Mouse (Mus musculus) adrenal gland, adult 2 months (tissue): ENCODE measurements around the gene Sgsm2. TPM values are rescaled to one million over a fixed set of nuclear protein-coding genes. Genes with fewer than 3 reads are reported as not detected.

Experiments
- DNase-seq: peaks from one replicate; pipeline ENCODE4 v3.0.0; 2021
- microRNA-seq, 2 experiments: library from miRNA; unstranded; fragments of <30 nt; microRNA quantifications; one replicate each; pipeline ENCODE4 v1.2.0; 2021
- polyA plus RNA-seq: library from polyadenylated mRNA; depleted of rRNA; stranded (reverse); fragments of >200 nt; gene quantifications from 2 replicates; pipeline ENCODE4 v1.2.3, GENCODE M21; 2012; rRNA removed
- total RNA-seq, 2 experiments: library from RNA; stranded (reverse); gene quantifications; 2 replicates each; pipeline ENCODE4 v1.2.3; 2021

The Sgsm2 gene
- total and polyA plus RNA-seq, 3 experiments, result 21.8 to 35.2 (median 24.4) TPM

GRCm38 (mm10) chr11:74828965-74829550 is 67.8 kb downstream of the Sgsm2 start:
- no peak for DNase-seq

- no peak for DNase-seq
These were observed 68.4 kb downstream of the Sgsm2 start for GRCm38 (mm10) chr11:74828404-74828931.

- no peak for DNase-seq
These were observed 69.0 kb downstream of the Sgsm2 start for GRCm38 (mm10) chr11:74827791-74828403.

GRCm38 (mm10) chr11:74826702-74827101 is 70.2 kb downstream of the Sgsm2 start:
- no peak for DNase-seq

GRCm38 (mm10) chr11:74826151-74826550 is 70.7 kb downstream of the Sgsm2 start:
- peak; percentile 87 for DNase-seq

- peak; percentile 53 for DNase-seq
These were observed 74.0 kb downstream of the Sgsm2 start for GRCm38 (mm10) chr11:74822746-74823440.

GRCm38 (mm10) chr11:74821463-74821862 is 75.4 kb downstream of the Sgsm2 start:
- peak; percentile 48 for DNase-seq

GRCm38 (mm10) chr11:74820921-74821320 is 75.9 kb downstream of the Sgsm2 start:
- DNase-seq, result no peak

- no peak for DNase-seq
These were observed 81.1 kb downstream of the Sgsm2 start for GRCm38 (mm10) chr11:74815795-74816194.

GRCm38 (mm10) chr11:74811538-74811937 is 85.3 kb downstream of the Sgsm2 start:
- no peak for DNase-seq

- peak; percentile 61 for DNase-seq
These were observed 85.8 kb downstream of the Sgsm2 start for GRCm38 (mm10) chr11:74811027-74811426.

GRCm38 (mm10) chr11:74810134-74810533 is 86.7 kb downstream of the Sgsm2 start:
- no peak for DNase-seq

- no peak for DNase-seq
These were observed 88.5 kb downstream of the Sgsm2 start for GRCm38 (mm10) chr11:74808251-74808853.

- DNase-seq, result no peak
These were observed 89.5 kb downstream of the Sgsm2 start for GRCm38 (mm10) chr11:74807246-74807882.

- DNase-seq, result no peak
These were observed 92.7 kb downstream of the Sgsm2 start for GRCm38 (mm10) chr11:74804081-74804627.

GRCm38 (mm10) chr11:74800658-74801057 is 96.2 kb downstream of the Sgsm2 start:
- DNase-seq, result peak; percentile 34

Small RNA genes lying within 50 kb of the gene (microRNA-seq; reads per million reads assigned to microRNA genes)
- 0 reads per million in 2 experiments for gene Mir6926

Other genes starting within 250 kb of the Sgsm2 start
- 100 to 1,000 TPM; 190 to 247 TPM for gene Cluh, start 247.6 kb downstream of the Sgsm2 start, total RNA-seq
- gene Cluh, start 247.6 kb downstream of the Sgsm2 start, polyA plus RNA-seq, result 134 and 163 TPM in 2 replicates
- 100 to 1,000 TPM; 171 to 185 TPM for gene Pafah1b1, start 172.4 kb downstream of the Sgsm2 start, total RNA-seq
- gene Pafah1b1, start 172.4 kb downstream of the Sgsm2 start, polyA plus RNA-seq, result 6.9 and 8.2 TPM in 2 replicates
- 10 to 100 TPM; 33.2 to 33.7 TPM for gene Mettl16, start 126.2 kb downstream of the Sgsm2 start, total RNA-seq
- gene Mettl16, start 126.2 kb downstream of the Sgsm2 start, polyA plus RNA-seq, result 1.5 and 3.2 TPM in 2 replicates
- gene Mnt, start 66.1 kb downstream of the Sgsm2 start, total RNA-seq, result 10 to 100 TPM; 23.4 to 25.2 TPM
- gene Mnt, start 66.1 kb downstream of the Sgsm2 start, polyA plus RNA-seq, result 31.1 and 46.9 TPM in 2 replicates
- 10 to 100 TPM; 35.3 to 39.8 TPM for gene Tsr1, start 1.0 kb upstream of the Sgsm2 start, total RNA-seq
- gene Tsr1, start 1.0 kb upstream of the Sgsm2 start, polyA plus RNA-seq, result 2.2 and 3.8 TPM in 2 replicates
- 10 to 100 TPM; 19.7 to 20.9 TPM for gene Smg6, start 28.8 kb upstream of the Sgsm2 start, total RNA-seq
- gene Smg6, start 28.8 kb upstream of the Sgsm2 start, polyA plus RNA-seq, result 27.8 and 32.6 TPM in 2 replicates
- gene Srr, start 28.9 kb upstream of the Sgsm2 start, total RNA-seq, result 10 to 100 TPM; 55.7 to 62.8 TPM
- gene Srr, start 28.9 kb upstream of the Sgsm2 start, polyA plus RNA-seq, result 2.4 and 5.2 TPM in 2 replicates